Mouse (Mus musculus) lung, postnatal 0 days (tissue): ENCODE data around the gene Zfand3.

Source experiments
- CTCF ChIP-seq: IDR thresholded peaks from 2 replicates; pipeline ENCODE4 v1.5.1; 2016; ENCODE audit warnings: antibody characterized with exemption, mild to moderate bottlenecking
- EP300 ChIP-seq: IDR thresholded peaks from 2 replicates; pipeline ENCODE4 v1.6.1; 2016; ENCODE audit warnings: antibody characterized with exemption, mild to moderate bottlenecking, control low read depth

DNA sequence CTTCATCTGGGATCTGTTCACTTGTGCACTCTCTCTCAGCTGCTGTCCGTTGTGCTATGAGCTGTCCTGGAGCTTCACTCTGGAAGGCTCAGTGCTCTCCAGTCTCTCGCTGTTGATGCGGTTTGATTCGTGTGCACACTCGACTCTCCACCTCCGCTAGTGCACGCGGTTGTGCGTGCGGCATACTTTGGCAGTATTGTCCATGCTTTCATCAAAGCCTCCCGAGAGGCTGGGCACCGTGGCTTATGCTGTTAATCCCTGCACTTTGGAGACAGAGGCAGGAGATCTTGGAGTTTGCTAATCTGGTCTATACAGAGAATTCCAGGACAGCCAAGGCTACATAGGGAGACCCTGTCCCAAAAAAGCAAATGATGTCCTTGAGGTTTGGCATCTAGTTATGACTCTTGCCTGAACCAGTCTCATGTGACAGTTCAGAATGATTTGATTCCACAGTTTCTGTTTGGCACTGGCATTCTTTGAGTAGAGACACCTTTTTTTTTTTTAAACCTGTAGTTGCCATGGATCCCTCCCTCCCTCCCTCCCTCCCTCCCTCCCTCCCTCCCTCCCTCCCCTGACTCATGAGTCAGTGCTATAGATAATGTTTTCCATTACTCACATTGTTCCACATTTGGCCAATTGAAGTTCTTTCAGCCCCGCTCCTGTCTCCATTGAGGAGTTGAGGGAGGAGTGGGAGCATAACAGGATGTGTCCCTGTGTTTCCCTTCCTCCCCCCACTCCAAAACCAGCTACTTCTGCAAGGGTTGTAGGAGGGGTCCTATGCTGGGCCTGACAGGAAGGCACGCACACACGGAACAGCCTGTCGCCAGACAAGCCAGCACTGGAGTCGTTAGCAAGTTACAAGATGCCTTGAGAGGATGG is 192.1 kb downstream of the Zfand3 start:
- TF ChIP-seq CTCF (no peak), EP300 (no peak)
